Mouse (Mus musculus) kidney, postnatal 10 days (tissue): ENCODE measurements around the gene Cnot6l.

ENCODE experiments used
- DNase-seq: peaks from one replicate; pipeline ENCODE4 v3.0.0; 2021; ENCODE audit warnings: mixed read lengths

Gene Cnot6l

GRCm38 (mm10) chr5:96161578-96162398, 2.2 kb downstream of the Cnot6l start:
- DNase-seq: peak; percentile 73

GRCm38 (mm10) chr5:96161263-96161577, 2.8 kb downstream of the Cnot6l start:
- DNase-seq: peak; percentile 39

- DNase-seq: peak; percentile 47
Measured at GRCm38 (mm10) chr5:96160467-96161262, 3.3 kb downstream of the Cnot6l start.

GRCm38 (mm10) chr5:96142351-96142750, 21.6 kb downstream of the Cnot6l start:
- no peak for DNase-seq

- no peak for DNase-seq
Measured at GRCm38 (mm10) chr5:96130683-96131082, 33.3 kb downstream of the Cnot6l start.

GRCm38 (mm10) chr5:96126856-96127255, 37.1 kb downstream of the Cnot6l start:
- no peak for DNase-seq

GRCm38 (mm10) chr5:96114943-96115342, 49.0 kb downstream of the Cnot6l start:
- DNase-seq: no peak

- no peak for DNase-seq
Measured at GRCm38 (mm10) chr5:96104644-96105043, 59.3 kb downstream of the Cnot6l start.

GRCm38 (mm10) chr5:96091468-96091867, 72.5 kb downstream of the Cnot6l start:
- no peak for DNase-seq

GRCm38 (mm10) chr5:96085324-96085723, 78.6 kb downstream of the Cnot6l start:
- DNase-seq: no peak

GRCm38 (mm10) chr5:96079026-96079425, 84.9 kb downstream of the Cnot6l start:
- no peak for DNase-seq

- DNase-seq: no peak
Measured at GRCm38 (mm10) chr5:96065591-96065990, 98.4 kb downstream of the Cnot6l start.

GRCm38 (mm10) chr5:96042492-96042891, 121.5 kb downstream of the Cnot6l start:
- DNase-seq: no peak

- DNase-seq: no peak
Measured at GRCm38 (mm10) chr5:96041507-96042104, 122.4 kb downstream of the Cnot6l start.

GRCm38 (mm10) chr5:96039188-96039840, 124.7 kb downstream of the Cnot6l start:
- no peak for DNase-seq

GRCm38 (mm10) chr5:96037684-96038121, 126.3 kb downstream of the Cnot6l start:
- peak; percentile 34 for DNase-seq

- DNase-seq: peak; percentile 23
Measured at GRCm38 (mm10) chr5:96036125-96036672, 127.8 kb downstream of the Cnot6l start.

GRCm38 (mm10) chr5:96034101-96034500, 129.9 kb downstream of the Cnot6l start:
- DNase-seq: no peak

- no peak for DNase-seq
Measured at GRCm38 (mm10) chr5:96029821-96030220, 134.2 kb downstream of the Cnot6l start.
